Mouse (Mus musculus) bone marrow, adult 2 months (tissue): ENCODE data around the gene Cd209b.

Experiments
- CTCF ChIP-seq: fragments of 200-500 bp; IDR thresholded peaks from 2 replicates; pipeline ENCODE4 v1.5.1; 2011; ENCODE audit warnings: low read length, control low read depth; ENCODE audit not compliant: control insufficient read depth, insufficient read depth
- POLR2A ChIP-seq: fragments of 200-500 bp; IDR thresholded peaks from 2 replicates; pipeline ENCODE4 v1.6.1; 2011; ENCODE audit warnings: low read depth, mild to moderate bottlenecking, control low read depth, low read length, borderline replicate concordance; ENCODE audit not compliant: control insufficient read depth

- TF ChIP-seq CTCF, result no peak
- no peak for TF ChIP-seq POLR2A
Measured at GRCm38 (mm10) chr8:3876121-3876520, 50.5 kb downstream of the Cd209b start.
